In the genomic region with DNA sequence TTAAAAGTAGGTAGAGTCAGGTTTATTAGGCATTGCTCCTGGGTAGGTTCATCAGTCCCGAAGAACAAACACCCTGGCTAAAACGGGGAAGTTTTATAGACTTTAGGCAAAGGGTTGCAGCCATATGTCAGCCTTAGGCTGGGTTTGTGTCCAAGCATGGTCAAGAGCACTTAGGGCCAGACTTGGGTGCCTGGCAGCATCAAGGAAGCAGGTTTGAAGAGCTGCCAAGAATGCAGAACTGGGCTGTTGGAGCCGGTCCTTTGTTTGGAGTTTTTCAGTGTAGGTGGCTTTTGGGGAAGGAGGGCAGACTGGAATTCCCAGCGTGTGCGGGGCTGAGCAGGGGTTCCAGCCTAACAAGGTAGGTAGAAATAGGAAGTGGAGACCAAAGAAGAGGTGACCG, we compare ENCODE assay signal across 12 mouse cellular contexts. TPM values are rescaled to one million over a fixed set of nuclear protein-coding genes. Genes with fewer than 3 reads are reported as not detected.
A peak's percentile ranks its signal among the peaks of the same experiment; 100 is the strongest.
DNase-seq lines count a peak whose midpoint lies in the region; ATAC-seq and TF ChIP-seq lines count a peak whose summit lies in the region.
"Had no signal": no experiment of that assay in that cellular context is flagged by ENCODE, and none has a peak within 500 bp of the region (broad histone marks: within the 10 kb centered on the region; RNA-seq: fewer than 3 reads in every experiment).

No protein-coding gene starts in this region.

- TF ChIP-seq CTCF in gastrocnemius, adult 2 months (IDR thresholded peaks at IDR 0.05) = no peak

- H3K27me3 ChIP-seq in lung, embryonic 16.5 days (ENCODE audit: control insufficient read depth, insufficient read depth, low read depth, low read length) = no peaks in the 10 kb centered on the region
- H3K27me3 ChIP-seq: forebrain, embryonic 12.5 days had no signal

- peak; percentile 27; the same call in 1 of the 2 replicates for ATAC-seq in lung, embryonic 16.5 days (ENCODE audit: low read depth)
- ATAC-seq in CD4-positive, CD25-positive, alpha-beta regulatory T cell, adult 4 months = no peak

- DNase-seq in gastrocnemius, adult 2 months = no peak
- DNase-seq in gastrocnemius, adult 8-10 months (ENCODE audit: low spot score in 2 of 2) = no peak
- DNase-seq in heart, adult 18-20 months = peak; percentile 61 to 64
- peak; percentile 61 for DNase-seq in kidney, adult 9 months
- DNase-seq in frontal cortex, postnatal 14 days (ENCODE audit: low spot score in 2 of 2) = no peak
- no peak for DNase-seq in cerebellum, adult 9-10 months

- no peaks in the 10 kb centered on the region for H3K36me3 ChIP-seq in lung, embryonic 16.5 days (ENCODE audit: control insufficient read depth, insufficient read depth, low read length)
- H3K36me3 ChIP-seq: forebrain, embryonic 12.5 days; limb, embryonic 15.5 days had no signal

- 48% methylated on average over 6 of the region's 6 CpGs for WGBS in lung, embryonic 16.5 days

- H3K4me3 ChIP-seq in gastrocnemius, adult 2 months = peak overlapping the region; percentile 43
- H3K4me3 ChIP-seq in lung, embryonic 16.5 days (ENCODE audit: low read length) = no peak overlapping the region
- H3K4me3 ChIP-seq: forebrain, embryonic 12.5 days; limb, embryonic 15.5 days had no signal

- no peaks in the 10 kb centered on the region for H3K9me3 ChIP-seq in lung, embryonic 16.5 days (ENCODE audit: control insufficient read depth, low read length)
- H3K9me3 ChIP-seq: forebrain, embryonic 12.5 days; limb, embryonic 15.5 days had no signal

- intact Hi-C loops in gastrocnemius, adult 2 months (cut with DNase I) = no loop called here

- peak overlapping the region; percentile 18; the same call in 1 of the 2 replicates for H3K4me2 ChIP-seq in lung, embryonic 16.5 days (ENCODE audit: low read depth, low read length)
- H3K4me2 ChIP-seq: forebrain, embryonic 12.5 days; limb, embryonic 15.5 days had no signal

- H3K27ac ChIP-seq in gastrocnemius, adult 2 months = peak overlapping the region; percentile 77
- peak overlapping the region; percentile 84 for H3K27ac ChIP-seq in lung, embryonic 16.5 days (ENCODE audit: low read length)
- H3K27ac ChIP-seq: forebrain, embryonic 12.5 days; limb, embryonic 15.5 days had no signal

- peaks cover 43% of the 10 kb centered on the region for H3K4me1 ChIP-seq in lung, embryonic 16.5 days (replicated peaks; ENCODE audit: control insufficient read depth, insufficient read depth, low read length)

- H3K9ac ChIP-seq in lung, embryonic 16.5 days (ENCODE audit: low read length) = no peak overlapping the region
- H3K9ac ChIP-seq: forebrain, embryonic 12.5 days; limb, embryonic 15.5 days had no signal

RNA-seq across cellular contexts. Expression of gene Igsf23, which starts 14.6 kb away (rescaled TPM):
- not detected for total RNA-seq in gastrocnemius, adult 2 months (2021)
- not detected for total RNA-seq in gastrocnemius, adult 8-10 months (2022)
- total RNA-seq in heart, adult 18-20 months (2021) = 1 to 10 TPM; 1.1 to 2.2 TPM
- polyA plus RNA-seq in lung, embryonic 16.5 days (2015; fragmentation: Nextera tagmentation; extraction: Ambion mirVana) = 1.8 and 2.3 TPM in 2 replicates
- polyA plus RNA-seq in CD4-positive, CD25-positive, alpha-beta regulatory T cell, adult 4 months (2017; shearing (Covaris generic)) = 10 to 100 TPM; 11.1 to 17.6 TPM
- total RNA-seq: hematopoietic stem cell, adult 5-6 weeks; layer of hippocampus, postnatal 14 days had no signal
- polyA plus RNA-seq: forebrain, embryonic 12.5 days; limb, embryonic 15.5 days had no signal

RNA-seq across cellular contexts. Expression of gene Pvr, which starts 15.0 kb away (rescaled TPM):
- 1 to 10 TPM; 5.9 to 6.3 TPM for total RNA-seq in gastrocnemius, adult 2 months (2021)
- 1 to 10 TPM; 4.3 to 6.7 (median 4.9) TPM for total RNA-seq in gastrocnemius, adult 8-10 months (2022)
- total RNA-seq in heart, adult 18-20 months (2021) = 10 to 100 TPM; 18.5 to 19.5 TPM
- polyA plus RNA-seq in lung, embryonic 16.5 days (2015; fragmentation: Nextera tagmentation; extraction: Ambion mirVana) = 23.9 and 26.1 TPM in 2 replicates
- polyA plus RNA-seq in CD4-positive, CD25-positive, alpha-beta regulatory T cell, adult 4 months (2017; shearing (Covaris generic)) = 10 to 100 TPM; 22.2 to 24.7 TPM

RNA-seq across cellular contexts. Expression of gene Ceacam20, which starts 29.3 kb away (rescaled TPM):
- not detected for total RNA-seq in gastrocnemius, adult 2 months (2021)
- not detected for total RNA-seq in gastrocnemius, adult 8-10 months (2022)
- total RNA-seq in heart, adult 18-20 months (2021) = not detected
- not detected in 2 replicates for polyA plus RNA-seq in lung, embryonic 16.5 days (2015; fragmentation: Nextera tagmentation; extraction: Ambion mirVana)
- polyA plus RNA-seq in CD4-positive, CD25-positive, alpha-beta regulatory T cell, adult 4 months (2017; shearing (Covaris generic)) = not detected
- total RNA-seq: hematopoietic stem cell, adult 5-6 weeks; layer of hippocampus, postnatal 14 days had no signal
- polyA plus RNA-seq: forebrain, embryonic 12.5 days; limb, embryonic 15.5 days had no signal

RNA-seq across cellular contexts. Expression of gene Ceacam19, which starts 48.2 kb away (rescaled TPM):
- total RNA-seq in gastrocnemius, adult 2 months (2021) = not detected
- not detected for total RNA-seq in gastrocnemius, adult 8-10 months (2022)
- not detected for total RNA-seq in heart, adult 18-20 months (2021)
- polyA plus RNA-seq in lung, embryonic 16.5 days (2015; fragmentation: Nextera tagmentation; extraction: Ambion mirVana) = 0.06 TPM in 1 of 2 replicates, not detected in the other
- polyA plus RNA-seq in CD4-positive, CD25-positive, alpha-beta regulatory T cell, adult 4 months (2017; shearing (Covaris generic)) = not detected
- total RNA-seq: hematopoietic stem cell, adult 5-6 weeks; layer of hippocampus, postnatal 14 days had no signal
- polyA plus RNA-seq: forebrain, embryonic 12.5 days had no signal

RNA-seq across cellular contexts. Expression of gene Nlrp9b, which starts 55.3 kb away (rescaled TPM):
- not detected for total RNA-seq in gastrocnemius, adult 2 months (2021)
- not detected for total RNA-seq in gastrocnemius, adult 8-10 months (2022)
- total RNA-seq in heart, adult 18-20 months (2021) = not detected
- not detected in 2 replicates for polyA plus RNA-seq in lung, embryonic 16.5 days (2015; fragmentation: Nextera tagmentation; extraction: Ambion mirVana)
- polyA plus RNA-seq in CD4-positive, CD25-positive, alpha-beta regulatory T cell, adult 4 months (2017; shearing (Covaris generic)) = not detected
- total RNA-seq: hematopoietic stem cell, adult 5-6 weeks; layer of hippocampus, postnatal 14 days had no signal
- polyA plus RNA-seq: forebrain, embryonic 12.5 days; limb, embryonic 15.5 days had no signal

Comparison
In these comparisons a context has a peak if more than half of its experiments do, and no peak if none do; other contexts are left out.
1. DNase-seq: peak in heart, adult 18-20 months (2 of 2) and kidney, adult 9 months (single experiment); none in gastrocnemius, adult 2 months (single experiment), gastrocnemius, adult 8-10 months (0 of 2), frontal cortex, postnatal 14 days (0 of 2) and cerebellum, adult 9-10 months (single experiment).